Mouse (Mus musculus): Measurements from ENCODE around the gene Cox15. TPM values are rescaled to one million over a fixed set of nuclear protein-coding genes. Genes with fewer than 3 reads are reported as not detected.

Gene Cox15
- polyA plus RNA-seq, 1 experiment from 2014 or later = 10.5 TPM

- H3K9ac ChIP-seq (ENCODE audit: low read length) = peak overlapping the region; percentile 75
- no peaks in the 10 kb centered on the region for H3K9me3 ChIP-seq (ENCODE audit: control insufficient read depth, low read length)
- DNase-seq (ENCODE audit: low spot score) = peak; percentile 86
- peaks cover 3% of the 10 kb centered on the region; the same call in 1 of the 2 replicates for H3K36me3 ChIP-seq (ENCODE audit: control insufficient read depth, insufficient read depth, low read length)
- H3K27ac ChIP-seq (ENCODE audit: low read depth, low read length) = peak overlapping the region; percentile 81
- under 1% methylated on average over 24 of the region's 24 CpGs for WGBS
- no peaks in the 10 kb centered on the region for H3K27me3 ChIP-seq (ENCODE audit: control insufficient read depth, insufficient read depth, low read length)
- H3K4me2 ChIP-seq (ENCODE audit: low read depth) = peak overlapping the region; percentile 70
- H3K4me1 ChIP-seq (ENCODE audit: control insufficient read depth, insufficient read depth, low read length) = no peaks in the 10 kb centered on the region
- peak; percentile 94 for ATAC-seq (ENCODE audit: insufficient read depth, low FRiP score, low TSS enrichment)
- H3K4me3 ChIP-seq (ENCODE audit: low read depth, low read length) = peak overlapping the region; percentile 68
Observed at GRCm38 (mm10) chr19:43753226-43753835, 531 bp upstream of the Cox15 start.

GRCm38 (mm10) chr19:43750008-43750407, 2.8 kb downstream of the Cox15 start:
- no peak overlapping the region for H3K27ac ChIP-seq (ENCODE audit: low read depth, low read length)
- peaks cover 7% of the 10 kb centered on the region for H3K36me3 ChIP-seq (ENCODE audit: control insufficient read depth, insufficient read depth, low read length)
- H3K4me2 ChIP-seq (ENCODE audit: low read depth) = no peak overlapping the region
- H3K4me1 ChIP-seq (ENCODE audit: control insufficient read depth, insufficient read depth, low read length) = no peaks in the 10 kb centered on the region
- no peak overlapping the region for H3K4me3 ChIP-seq (ENCODE audit: low read depth, low read length)
- DNase-seq (ENCODE audit: low spot score) (no peak), ATAC-seq (ENCODE audit: insufficient read depth, low FRiP score, low TSS enrichment) (no peak)
- H3K9ac ChIP-seq (ENCODE audit: low read length) = no peak overlapping the region
- WGBS = 92% methylated on average over 2 of the region's 2 CpGs
- H3K9me3 ChIP-seq (ENCODE audit: control insufficient read depth, low read length) = no peaks in the 10 kb centered on the region
- H3K27me3 ChIP-seq (ENCODE audit: control insufficient read depth, insufficient read depth, low read length) = no peaks in the 10 kb centered on the region

- DNase-seq (ENCODE audit: low spot score) = no peak
- 96% methylated on average over 4 of the region's 4 CpGs for WGBS
Observed at GRCm38 (mm10) chr19:43747877-43748276, 4.9 kb downstream of the Cox15 start.

DNA sequence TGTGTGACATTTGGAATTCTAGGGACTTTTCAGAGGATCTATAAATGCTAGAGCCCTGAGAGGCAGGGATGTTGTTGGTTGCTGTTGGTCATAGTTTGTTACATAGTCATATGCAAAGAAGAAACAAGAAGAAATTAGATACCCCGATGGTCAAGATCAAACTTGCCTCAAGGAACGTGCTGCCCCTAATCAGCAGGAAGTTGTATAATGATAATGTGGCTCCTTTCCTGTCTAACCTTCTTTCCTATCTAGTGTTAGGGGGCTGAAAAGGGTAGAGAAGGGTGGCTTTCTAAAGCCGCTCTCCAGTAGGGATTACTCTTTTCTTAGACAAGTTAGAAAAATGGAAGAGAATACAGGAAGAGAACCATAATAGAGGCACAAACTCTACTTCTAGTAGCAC, 7.1 kb downstream of the Cox15 start:
- no peak for ATAC-seq (ENCODE audit: insufficient read depth, low FRiP score, low TSS enrichment)
- peaks cover 13% of the 10 kb centered on the region for H3K36me3 ChIP-seq (ENCODE audit: control insufficient read depth, insufficient read depth, low read length)
- WGBS = 90% methylated on average over 3 of the region's 3 CpGs

More at GRCm38 (mm10) chr19:43747877-43748276, 4.9 kb downstream of the Cox15 start:
- no peak for ATAC-seq (ENCODE audit: insufficient read depth, low FRiP score, low TSS enrichment)
- Histone ChIP-seq H3K9ac (ENCODE audit: low read length) (no peak overlapping the region), H3K4me1 (ENCODE audit: control insufficient read depth, insufficient read depth, low read length) (no peaks in the 10 kb centered on the region), H3K27me3 (ENCODE audit: control insufficient read depth, insufficient read depth, low read length) (no peaks in the 10 kb centered on the region), H3K27ac (ENCODE audit: low read depth, low read length) (no peak overlapping the region), H3K36me3 (ENCODE audit: control insufficient read depth, insufficient read depth, low read length) (peaks cover 9% of the 10 kb centered on the region), H3K4me2 (ENCODE audit: low read depth) (no peak overlapping the region), H3K4me3 (ENCODE audit: low read depth, low read length) (no peak overlapping the region), H3K9me3 (ENCODE audit: control insufficient read depth, low read length) (no peaks in the 10 kb centered on the region)

DNA sequence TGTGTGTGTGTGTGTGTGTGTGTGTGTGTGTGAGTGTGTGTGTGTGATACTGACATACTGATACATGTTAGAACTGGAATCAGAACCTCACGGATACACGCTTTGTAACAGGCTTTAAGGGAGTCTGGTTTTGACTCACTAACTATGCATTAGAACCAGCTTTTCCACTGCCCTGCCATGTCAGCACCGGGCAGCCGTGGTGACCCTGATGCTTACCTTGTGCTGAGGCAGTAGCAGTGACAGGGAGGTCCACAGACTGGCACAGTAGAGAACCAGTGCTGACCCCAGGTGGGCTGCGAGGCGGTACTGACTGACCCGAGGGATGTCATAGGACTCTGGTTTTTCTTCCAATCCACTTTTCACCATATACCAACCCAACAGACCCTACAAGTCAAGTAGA, 9.4 kb downstream of the Cox15 start:
- H3K9me3 ChIP-seq (ENCODE audit: control insufficient read depth, low read length) = no peaks in the 10 kb centered on the region
- H3K27me3 ChIP-seq (ENCODE audit: control insufficient read depth, insufficient read depth, low read length) = no peaks in the 10 kb centered on the region
- 94% methylated on average over 7 of the region's 7 CpGs for WGBS
- H3K4me1 ChIP-seq (ENCODE audit: control insufficient read depth, insufficient read depth, low read length) = no peaks in the 10 kb centered on the region
- no peak overlapping the region for H3K9ac ChIP-seq (ENCODE audit: low read length)
- no peak overlapping the region for H3K4me3 ChIP-seq (ENCODE audit: low read depth, low read length)
- no peak overlapping the region for H3K27ac ChIP-seq (ENCODE audit: low read depth, low read length)
- H3K36me3 ChIP-seq (ENCODE audit: control insufficient read depth, insufficient read depth, low read length) = peaks cover 11% of the 10 kb centered on the region
- DNase-seq (ENCODE audit: low spot score) (no peak), ATAC-seq (ENCODE audit: insufficient read depth, low FRiP score, low TSS enrichment) (no peak)
- H3K4me2 ChIP-seq (ENCODE audit: low read depth) = no peak overlapping the region

More for the DNA sequence above, 7.1 kb downstream of the Cox15 start:
- Histone ChIP-seq H3K9ac (ENCODE audit: low read length) (no peak overlapping the region), H3K27me3 (ENCODE audit: control insufficient read depth, insufficient read depth, low read length) (no peaks in the 10 kb centered on the region), H3K4me3 (ENCODE audit: low read depth, low read length) (no peak overlapping the region), H3K9me3 (ENCODE audit: control insufficient read depth, low read length) (no peaks in the 10 kb centered on the region), H3K4me2 (ENCODE audit: low read depth) (no peak overlapping the region), H3K27ac (ENCODE audit: low read depth, low read length) (no peak overlapping the region), H3K4me1 (ENCODE audit: control insufficient read depth, insufficient read depth, low read length) (no peaks in the 10 kb centered on the region)
- no peak for DNase-seq (ENCODE audit: low spot score)

DNA sequence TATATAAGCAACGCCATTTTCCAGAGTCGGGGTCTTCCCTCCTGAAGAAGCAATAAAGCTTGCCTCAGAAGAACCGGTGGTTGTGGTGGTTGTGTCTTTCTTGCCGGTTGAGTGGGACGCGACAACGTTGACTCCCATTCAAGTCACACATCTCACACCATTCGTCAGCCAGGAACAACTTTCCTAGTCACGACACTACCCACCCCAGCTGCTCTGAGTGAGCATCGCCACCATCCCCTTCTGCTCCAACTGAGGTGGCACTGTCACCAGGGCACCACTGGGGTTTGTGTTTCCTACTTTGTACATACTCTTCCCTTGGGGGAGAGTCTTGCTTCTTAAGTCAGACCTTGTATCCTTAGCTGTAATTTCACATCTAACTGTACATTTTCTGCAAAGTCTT, 14.4 kb downstream of the Cox15 start:
- H3K36me3 ChIP-seq (ENCODE audit: control insufficient read depth, insufficient read depth, low read length) = peaks cover 10% of the 10 kb centered on the region
- no peaks in the 10 kb centered on the region for H3K9me3 ChIP-seq (ENCODE audit: control insufficient read depth, low read length)
- DNase-seq (ENCODE audit: low spot score) = no peak
- WGBS = 93% methylated on average over 10 of the region's 10 CpGs
- H3K4me3 ChIP-seq (ENCODE audit: low read depth, low read length) = no peak overlapping the region
- ATAC-seq (ENCODE audit: insufficient read depth, low FRiP score, low TSS enrichment) = no peak
- no peaks in the 10 kb centered on the region for H3K27me3 ChIP-seq (ENCODE audit: control insufficient read depth, insufficient read depth, low read length)
- no peak overlapping the region for H3K4me2 ChIP-seq (ENCODE audit: low read depth)
- H3K27ac ChIP-seq (ENCODE audit: low read depth, low read length) = no peak overlapping the region
- no peak overlapping the region for H3K9ac ChIP-seq (ENCODE audit: low read length)
- no peaks in the 10 kb centered on the region for H3K4me1 ChIP-seq (ENCODE audit: control insufficient read depth, insufficient read depth, low read length)

GRCm38 (mm10) chr19:43731157-43731556, 21.6 kb downstream of the Cox15 start:
- H3K9me3 ChIP-seq (ENCODE audit: control insufficient read depth, low read length) = no peaks in the 10 kb centered on the region
- no peak overlapping the region for H3K27ac ChIP-seq (ENCODE audit: low read depth, low read length)
- DNase-seq (ENCODE audit: low spot score) (no peak), ATAC-seq (ENCODE audit: insufficient read depth, low FRiP score, low TSS enrichment) (no peak)
- 64% methylated on average over 7 of the region's 7 CpGs for WGBS
- H3K9ac ChIP-seq (ENCODE audit: low read length) = no peak overlapping the region
- no peaks in the 10 kb centered on the region for H3K4me1 ChIP-seq (ENCODE audit: control insufficient read depth, insufficient read depth, low read length)
- H3K36me3 ChIP-seq (ENCODE audit: control insufficient read depth, insufficient read depth, low read length) = 0 out of 2 replicates have a peak, but pooled peaks cover 6% of the 10 kb centered on the region
- no peaks in the 10 kb centered on the region for H3K27me3 ChIP-seq (ENCODE audit: control insufficient read depth, insufficient read depth, low read length)
- H3K4me2 ChIP-seq (ENCODE audit: low read depth) = no peak overlapping the region
- H3K4me3 ChIP-seq (ENCODE audit: low read depth, low read length) = no peak overlapping the region

- Histone ChIP-seq H3K4me1 (ENCODE audit: control insufficient read depth, insufficient read depth, low read length) (no peaks in the 10 kb centered on the region), H3K27ac (ENCODE audit: low read depth, low read length) (no peak overlapping the region; the same call in 1 of the 2 replicates), H3K9ac (ENCODE audit: low read length) (peak overlapping the region; percentile 35), H3K36me3 (ENCODE audit: control insufficient read depth, insufficient read depth, low read length) (0 out of 2 replicates have a peak, but pooled peaks cover 3% of the 10 kb centered on the region), H3K4me3 (ENCODE audit: low read depth, low read length) (peak overlapping the region; percentile 19; the same call in 1 of the 2 replicates), H3K4me2 (ENCODE audit: low read depth) (peak overlapping the region; percentile 30), H3K27me3 (ENCODE audit: control insufficient read depth, insufficient read depth, low read length) (no peaks in the 10 kb centered on the region), H3K9me3 (ENCODE audit: control insufficient read depth, low read length) (no peaks in the 10 kb centered on the region)
- no peak for ATAC-seq (ENCODE audit: insufficient read depth, low FRiP score, low TSS enrichment)
- peak; percentile 30 for DNase-seq (ENCODE audit: low spot score)
- 41% methylated on average over 7 of the region's 8 CpGs for WGBS
Observed at GRCm38 (mm10) chr19:43730037-43730428, 22.8 kb downstream of the Cox15 start.
